Mouse (Mus musculus) liver, embryonic 15.5 days (tissue): Measurements from ENCODE around the gene Scarf2. TPM values are rescaled to one million over a fixed set of nuclear protein-coding genes. Genes with fewer than 3 reads are reported as not detected.
A peak's percentile ranks its signal among the peaks of the same experiment; 100 is the strongest.

Source experiments
- ATAC-seq: fragments of 200-750 bp; cut with Nextera tagmentation; 2 replicates; pipeline ENCODE4 v1.8.0; 2017; ENCODE audit warnings: moderate number of reproducible peaks, mild to moderate bottlenecking, moderate library complexity; ENCODE audit not compliant: insufficient read depth
- H3K27ac ChIP-seq: fragments of 300-500 bp; sonication (generic); replicated peaks from 2 replicates; pipeline ENCODE4 v1.5.1; 2015; ENCODE audit warnings: mild to moderate bottlenecking, inconsistent platforms
- H3K27me3 ChIP-seq: fragments of 300-500 bp; sonication (generic); 2 replicates; pipeline ENCODE4 v1.6.1; 2015; ENCODE audit warnings: mild to moderate bottlenecking, inconsistent platforms
- H3K36me3 ChIP-seq: fragments of 300-500 bp; sonication (generic); replicated peaks from 2 replicates; pipeline ENCODE4 v1.6.1; 2015; ENCODE audit warnings: moderate library complexity, mild to moderate bottlenecking, inconsistent platforms
- H3K4me1 ChIP-seq: fragments of 300-500 bp; sonication (generic); replicated peaks from 2 replicates; pipeline ENCODE4 v1.6.1; 2015; ENCODE audit warnings: inconsistent platforms
- H3K4me2 ChIP-seq: fragments of 300-500 bp; sonication (generic); 2 replicates; pipeline ENCODE4 v1.6.1; 2015; ENCODE audit warnings: moderate library complexity, mild to moderate bottlenecking, inconsistent platforms
- H3K4me3 ChIP-seq: fragments of 300-500 bp; sonication (generic); replicated peaks from 2 replicates; pipeline ENCODE4 v1.5.1; 2015; ENCODE audit warnings: mild to moderate bottlenecking, inconsistent platforms
- H3K9ac ChIP-seq: fragments of 300-500 bp; sonication (generic); 2 replicates; pipeline ENCODE4 v1.6.1; 2015; ENCODE audit warnings: moderate library complexity, mild to moderate bottlenecking, inconsistent platforms
- H3K9me3 ChIP-seq: fragments of 300-500 bp; sonication (generic); replicated peaks from 2 replicates; pipeline ENCODE4 v1.6.1; 2016; ENCODE audit warnings: inconsistent platforms
- WGBS: fragments of 180-500 bp; shearing (Covaris S2); methylation state at CpG from one replicate; pipeline ENCODE4 v1.1.7; 2015; ENCODE audit warnings: mixed read lengths; ENCODE audit not compliant: insufficient replicate concordance; 5-methylcytosine and 5-hydroxymethylcytosine counted together
- polyA plus RNA-seq: library from polyadenylated mRNA; unstranded; fragments of >200 nt; fragmentation: Nextera tagmentation; extraction: Ambion mirVana; gene quantifications from 2 replicates; pipeline ENCODE4 v1.2.1, GENCODE M21; 2015

Scarf2 gene
- polyA plus RNA-seq, 1 experiment from 2014 or later, result 1.0 TPM

DNA sequence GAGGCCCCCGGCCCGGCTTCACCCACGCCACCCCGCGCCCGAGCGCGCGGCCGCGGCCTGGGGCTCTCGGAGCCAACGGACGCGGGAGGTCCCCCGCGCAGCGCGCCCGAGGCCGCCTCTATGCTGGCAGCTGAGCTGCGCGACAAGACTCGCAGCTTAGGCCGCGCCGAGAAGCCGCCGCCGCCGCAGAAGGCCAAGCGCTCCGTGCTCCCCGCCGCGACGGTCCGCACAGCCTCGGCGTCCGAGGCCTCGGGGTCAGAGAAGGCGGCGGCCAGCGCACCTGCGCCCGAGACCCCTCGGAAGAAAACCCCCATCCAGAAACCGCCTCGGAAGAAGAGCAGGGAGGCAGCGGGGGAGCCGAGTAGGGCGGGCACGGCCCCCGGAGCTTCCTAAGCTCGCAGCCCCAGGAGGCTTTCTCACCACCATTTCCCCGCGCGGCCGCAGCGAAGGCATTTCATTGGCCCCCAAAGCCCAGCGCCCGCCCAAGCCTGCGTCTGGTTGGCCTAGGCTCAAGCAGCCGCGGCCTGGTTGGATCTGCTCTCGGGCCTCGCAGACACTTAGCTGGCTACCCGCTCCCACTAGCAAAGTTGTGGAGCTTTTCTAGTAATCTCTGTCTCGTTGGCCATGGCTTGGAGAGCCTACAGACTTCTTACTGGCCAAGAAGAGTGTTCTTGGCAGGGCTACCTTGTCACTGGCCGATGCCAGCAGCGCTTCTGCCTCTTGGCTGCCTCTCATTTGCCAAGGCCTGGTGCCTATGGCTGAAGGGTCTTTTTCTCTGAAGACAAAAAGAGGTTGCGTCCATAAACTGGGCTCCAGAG is 10.3 kb downstream of the Scarf2 start:
- peak; percentile 68; the same call in 1 of the 2 replicates for ATAC-seq
- H3K4me2 ChIP-seq, result peak overlapping the region; percentile 81
- H3K4me1 ChIP-seq, result peaks cover 40% of the 10 kb centered on the region
- H3K4me3 ChIP-seq, result peak overlapping the region; percentile 54
- H3K36me3 ChIP-seq, result no peaks in the 10 kb centered on the region
- H3K9me3 ChIP-seq, result no peaks in the 10 kb centered on the region
- H3K27me3 ChIP-seq, result peaks cover 96% of the 10 kb centered on the region
- 4% methylated on average over 73 of the region's 73 CpGs for WGBS
- peak overlapping the region; percentile 35; the same call in 1 of the 2 replicates for H3K9ac ChIP-seq
- H3K27ac ChIP-seq, result no peak overlapping the region

DNA sequence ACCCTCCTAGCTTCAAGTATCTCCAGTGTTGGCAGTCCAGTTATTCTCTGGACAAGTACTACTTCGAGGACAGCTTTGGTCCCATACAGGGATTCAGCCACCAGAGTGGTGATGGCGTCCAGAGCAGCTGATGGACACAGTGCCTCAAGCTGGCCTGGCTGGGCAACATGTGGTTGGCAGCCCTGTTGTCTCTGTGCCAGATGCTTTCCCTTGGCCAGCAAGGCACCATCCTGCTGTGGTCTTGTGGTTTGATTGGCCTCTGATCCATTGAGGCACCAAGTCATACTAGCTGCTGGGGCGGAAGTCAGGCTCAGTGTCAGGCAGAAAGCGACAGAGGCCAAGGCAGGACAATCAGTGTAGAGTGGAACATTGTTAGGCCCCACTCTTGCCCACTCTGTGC is 12.0 kb downstream of the Scarf2 start:
- ATAC-seq, result no peak
- no peak overlapping the region for H3K4me3 ChIP-seq
- peaks cover 23% of the 10 kb centered on the region for H3K4me1 ChIP-seq
- 49% methylated on average over 4 of the region's 4 CpGs for WGBS
- no peaks in the 10 kb centered on the region for H3K36me3 ChIP-seq
- H3K9me3 ChIP-seq, result no peaks in the 10 kb centered on the region
- H3K27ac ChIP-seq, result no peak overlapping the region
- H3K27me3 ChIP-seq, result peaks cover 96% of the 10 kb centered on the region
- no peak overlapping the region for H3K9ac ChIP-seq
- H3K4me2 ChIP-seq, result no peak overlapping the region

DNA sequence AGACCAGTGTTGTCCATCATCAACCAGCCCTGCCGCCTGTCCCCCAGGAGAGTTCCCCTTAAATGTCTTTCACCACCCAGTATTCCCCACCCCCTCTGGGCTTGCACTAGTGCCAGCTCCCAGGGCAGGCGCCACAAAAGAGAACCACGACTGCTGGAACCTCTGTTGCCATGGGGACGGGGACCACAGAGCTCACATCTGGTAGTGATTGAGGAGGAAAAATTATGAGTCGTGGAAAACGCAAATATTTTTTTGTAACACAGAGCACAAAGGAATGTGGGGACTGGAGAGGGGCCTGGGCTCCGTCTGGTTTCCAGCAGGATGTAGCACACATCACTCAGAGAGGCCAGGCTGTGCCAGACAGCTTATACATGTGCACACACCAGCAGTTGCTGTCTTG is 12.6 kb downstream of the Scarf2 start:
- no peak overlapping the region for H3K27ac ChIP-seq
- WGBS, result 27% methylated on average over 7 of the region's 7 CpGs
- no peak overlapping the region for H3K9ac ChIP-seq
- peaks cover 96% of the 10 kb centered on the region for H3K27me3 ChIP-seq
- H3K9me3 ChIP-seq, result no peaks in the 10 kb centered on the region
- ATAC-seq, result no peak
- H3K4me1 ChIP-seq, result peaks cover 17% of the 10 kb centered on the region
- no peak overlapping the region for H3K4me3 ChIP-seq
- H3K4me2 ChIP-seq, result no peak overlapping the region
- H3K36me3 ChIP-seq, result no peaks in the 10 kb centered on the region

DNA sequence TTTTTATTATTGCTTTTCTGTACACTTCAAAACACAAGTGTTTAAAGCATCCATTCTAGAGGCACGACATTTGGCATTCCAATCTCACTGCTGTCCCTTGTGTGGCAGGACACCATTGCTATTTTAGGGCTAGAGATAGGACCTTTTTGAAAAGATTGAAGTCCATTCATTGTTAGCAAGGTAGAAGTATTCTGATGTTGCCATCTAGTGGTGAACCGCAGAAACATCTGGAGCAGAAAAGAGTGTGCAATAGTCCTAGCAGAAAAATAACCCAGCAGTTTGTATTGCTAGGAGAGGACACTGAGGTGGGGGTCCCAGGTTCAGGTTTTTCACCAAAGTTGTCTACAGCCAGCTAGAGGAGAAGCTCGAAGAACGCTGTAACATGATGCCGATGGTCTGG is 15.0 kb downstream of the Scarf2 start:
- Histone ChIP-seq H3K36me3 (no peaks in the 10 kb centered on the region), H3K4me1 (peaks cover 20% of the 10 kb centered on the region), H3K4me2 (no peak overlapping the region), H3K4me3 (no peak overlapping the region), H3K9me3 (no peaks in the 10 kb centered on the region), H3K27ac (no peak overlapping the region), H3K9ac (no peak overlapping the region), H3K27me3 (peaks cover 96% of the 10 kb centered on the region)
- no peak for ATAC-seq
- WGBS, result 5% methylated on average over 5 of the region's 5 CpGs

DNA sequence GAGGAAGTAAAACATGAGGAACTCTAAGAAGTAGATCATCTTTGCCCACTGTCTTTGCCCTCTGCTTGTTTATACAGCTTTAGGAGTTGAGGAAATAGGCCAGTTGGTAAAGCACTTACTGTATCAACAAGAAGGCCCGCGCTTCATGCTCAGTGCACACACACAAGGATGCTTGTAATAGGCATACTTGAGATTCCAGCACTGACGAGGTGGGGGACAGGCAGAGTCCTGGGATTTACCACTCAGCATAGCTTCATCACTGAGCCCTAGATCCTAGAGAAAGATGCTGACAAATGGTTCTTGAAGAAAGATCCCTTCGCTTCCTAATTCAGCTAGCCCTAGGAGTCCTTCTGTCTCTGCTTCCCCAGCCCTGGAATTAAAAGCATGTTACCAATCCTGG is 16.1 kb downstream of the Scarf2 start:
- Histone ChIP-seq H3K36me3 (no peaks in the 10 kb centered on the region), H3K4me2 (no peak overlapping the region), H3K27ac (no peak overlapping the region), H3K27me3 (peaks cover 92% of the 10 kb centered on the region), H3K9me3 (no peaks in the 10 kb centered on the region), H3K4me3 (no peak overlapping the region), H3K4me1 (peaks cover 12% of the 10 kb centered on the region), H3K9ac (no peak overlapping the region)
- no peak for ATAC-seq
- WGBS, result 54% methylated on average over 4 of the region's 4 CpGs

DNA sequence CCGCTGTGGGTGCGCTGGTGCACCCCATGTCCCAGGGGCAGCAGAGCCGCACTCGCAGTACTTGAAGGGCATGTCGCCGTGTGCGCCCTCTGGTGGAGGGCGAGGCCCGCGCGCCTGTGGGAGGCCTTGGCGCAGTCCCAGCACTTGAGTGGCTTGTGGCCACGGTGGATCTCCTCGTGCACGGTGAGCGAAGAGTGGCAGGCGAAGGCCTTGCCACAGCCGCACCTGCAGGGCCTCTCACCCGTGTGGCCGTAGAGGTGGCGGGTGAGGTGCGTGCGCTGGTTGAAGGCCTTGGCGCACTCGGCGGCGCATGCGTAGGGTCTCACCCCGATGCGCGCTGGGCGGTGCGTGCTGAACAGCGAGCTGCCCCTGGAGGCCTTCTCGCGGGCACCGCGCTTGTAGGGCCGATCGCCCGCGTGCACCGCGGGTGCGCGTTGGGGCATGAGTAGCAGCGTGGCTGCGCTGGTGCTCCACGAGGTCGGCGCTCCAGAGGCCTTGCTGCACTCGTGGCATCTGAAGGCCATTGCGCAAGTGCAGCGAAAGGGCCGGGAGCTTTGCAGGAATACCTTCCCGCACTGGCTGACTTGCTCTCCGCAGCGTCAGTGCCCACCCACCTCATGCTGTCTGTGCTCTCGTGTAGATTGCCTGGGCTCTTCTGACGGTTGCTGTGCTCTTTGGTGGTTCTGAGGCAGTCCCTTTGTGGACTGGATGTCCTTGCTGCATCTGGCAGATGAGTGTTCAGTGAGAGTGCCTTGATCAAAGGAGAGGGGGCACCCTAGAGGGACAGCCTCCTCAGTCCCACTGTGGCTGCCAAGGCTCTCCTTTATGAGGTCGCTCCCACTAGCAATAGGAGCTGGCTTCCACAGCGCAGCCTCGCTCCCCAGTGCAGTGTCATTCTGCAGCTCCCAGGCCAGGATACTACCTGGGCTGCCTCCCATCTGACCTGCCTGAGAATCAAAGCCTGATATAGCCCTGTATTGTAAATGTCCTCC is 18.6 kb downstream of the Scarf2 start:
- no peak overlapping the region for H3K27ac ChIP-seq
- 3% methylated on average over 63 of the region's 63 CpGs for WGBS
- peak overlapping the region; percentile 51 for H3K4me3 ChIP-seq
- peak; percentile 62 for ATAC-seq
- H3K4me1 ChIP-seq, result peaks cover 12% of the 10 kb centered on the region
- peak overlapping the region; percentile 78 for H3K4me2 ChIP-seq
- peak overlapping the region; percentile 27; the same call in 1 of the 2 replicates for H3K9ac ChIP-seq
- no peaks in the 10 kb centered on the region for H3K9me3 ChIP-seq
- H3K27me3 ChIP-seq, result peaks cover 83% of the 10 kb centered on the region
- no peaks in the 10 kb centered on the region for H3K36me3 ChIP-seq

DNA sequence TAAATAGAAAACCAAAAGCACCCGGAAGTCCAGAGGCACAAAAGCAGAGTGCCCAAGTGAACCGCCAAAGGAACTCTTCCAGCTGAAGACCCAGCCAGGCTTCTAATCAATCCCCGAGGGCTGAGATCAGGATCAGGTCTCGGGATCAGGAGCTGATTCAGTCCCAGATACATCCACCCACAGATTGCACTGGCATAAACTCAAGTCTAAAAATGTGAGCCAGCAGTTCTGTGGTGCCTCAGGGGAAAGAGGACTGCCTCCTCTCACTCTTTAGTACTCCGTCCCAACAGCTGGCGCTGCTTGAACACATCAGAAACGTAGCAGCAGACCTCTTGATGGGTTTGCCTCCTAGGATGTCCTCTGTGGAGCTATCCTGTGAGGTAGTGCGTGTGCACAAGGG is 19.4 kb downstream of the Scarf2 start:
- no peak overlapping the region for H3K4me2 ChIP-seq
- H3K27ac ChIP-seq, result no peak overlapping the region
- H3K9me3 ChIP-seq, result no peaks in the 10 kb centered on the region
- no peak overlapping the region for H3K9ac ChIP-seq
- no peak overlapping the region for H3K4me3 ChIP-seq
- WGBS, result 68% methylated on average over 8 of the region's 8 CpGs
- H3K4me1 ChIP-seq, result peaks cover 12% of the 10 kb centered on the region
- no peaks in the 10 kb centered on the region for H3K36me3 ChIP-seq
- H3K27me3 ChIP-seq, result peaks cover 84% of the 10 kb centered on the region
- ATAC-seq, result no peak

DNA sequence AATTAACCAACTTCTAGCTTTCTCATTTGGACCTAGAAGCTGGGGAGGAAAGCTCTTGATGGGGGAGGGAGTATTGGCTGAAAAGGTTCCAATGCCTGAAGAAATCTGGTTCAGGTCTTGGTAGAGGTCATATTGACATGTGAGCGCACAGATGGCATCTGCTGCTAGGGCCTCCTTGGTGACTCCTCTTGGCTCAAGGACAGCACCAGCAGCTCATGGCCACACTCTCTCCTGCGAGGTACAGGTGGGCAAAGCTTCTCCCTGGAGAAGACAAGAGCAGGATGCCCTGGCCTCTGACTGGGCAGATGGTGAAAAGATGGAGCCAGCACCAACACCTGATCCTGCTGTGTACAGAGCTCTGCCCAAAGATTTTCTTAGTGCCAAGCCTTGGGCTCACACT is 29.4 kb downstream of the Scarf2 start:
- Histone ChIP-seq H3K36me3 (no peaks in the 10 kb centered on the region), H3K4me1 (no peaks in the 10 kb centered on the region), H3K9me3 (no peaks in the 10 kb centered on the region), H3K27me3 (peaks cover 77% of the 10 kb centered on the region), H3K4me2 (no peak overlapping the region), H3K4me3 (no peak overlapping the region), H3K27ac (no peak overlapping the region), H3K9ac (no peak overlapping the region)
- 57% methylated on average over 2 of the region's 2 CpGs for WGBS
- no peak for ATAC-seq

DNA sequence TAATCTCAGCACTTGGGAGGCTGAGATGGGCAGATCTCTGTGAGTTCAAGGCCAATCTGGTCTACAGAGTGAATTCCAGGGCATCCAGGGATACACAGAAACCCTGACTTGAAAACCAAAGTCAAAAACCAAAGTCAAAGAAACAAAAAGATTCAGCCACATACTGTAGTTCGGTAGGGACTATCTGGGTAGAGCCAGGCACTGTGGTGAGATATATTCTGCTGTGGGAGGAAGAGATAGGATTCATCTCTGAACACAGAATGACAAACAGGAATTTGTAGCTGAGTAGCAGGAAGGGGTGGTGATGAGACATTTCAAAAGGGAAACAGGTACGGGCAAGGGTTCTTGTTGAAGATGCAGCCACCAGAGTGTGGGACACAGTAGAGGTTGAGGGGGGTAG is 31.1 kb downstream of the Scarf2 start:
- Histone ChIP-seq H3K4me1 (peaks cover 2% of the 10 kb centered on the region), H3K4me3 (no peak overlapping the region), H3K27ac (no peak overlapping the region), H3K9me3 (no peaks in the 10 kb centered on the region), H3K9ac (no peak overlapping the region), H3K27me3 (peaks cover 84% of the 10 kb centered on the region), H3K36me3 (no peaks in the 10 kb centered on the region), H3K4me2 (no peak overlapping the region)
- ATAC-seq, result no peak
- WGBS, result 18% methylated on average over 2 of the region's 2 CpGs

DNA sequence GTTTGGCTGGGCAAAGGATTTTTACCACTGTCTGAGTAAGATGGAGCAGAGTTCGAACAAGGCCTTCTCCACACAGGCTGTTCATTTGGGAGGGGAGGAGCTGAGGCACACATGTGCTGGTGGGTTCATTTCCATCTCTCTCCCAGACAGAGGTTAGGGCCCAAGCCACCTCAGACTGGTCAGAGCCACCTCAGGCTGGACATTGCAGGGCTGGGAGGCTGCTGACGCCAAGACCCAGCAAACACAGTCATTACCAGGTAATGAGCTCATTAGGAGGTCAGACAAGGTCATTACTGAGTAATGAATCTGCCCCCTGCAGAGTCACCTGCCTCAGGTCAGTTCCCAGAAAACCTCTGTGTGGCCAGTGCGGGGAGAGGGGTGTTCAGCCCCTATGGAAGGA is 31.8 kb downstream of the Scarf2 start:
- peaks cover 84% of the 10 kb centered on the region for H3K27me3 ChIP-seq
- no peak overlapping the region for H3K9ac ChIP-seq
- H3K4me1 ChIP-seq, result peaks cover 7% of the 10 kb centered on the region
- no peaks in the 10 kb centered on the region for H3K36me3 ChIP-seq
- no peak overlapping the region for H3K4me3 ChIP-seq
- H3K27ac ChIP-seq, result no peak overlapping the region
- no peak for ATAC-seq
- H3K4me2 ChIP-seq, result no peak overlapping the region
- 63% methylated on average over 3 of the region's 3 CpGs for WGBS
- H3K9me3 ChIP-seq, result no peaks in the 10 kb centered on the region
